13 mouse cellular contexts compared by ENCODE assay signal in the genomic region with DNA sequence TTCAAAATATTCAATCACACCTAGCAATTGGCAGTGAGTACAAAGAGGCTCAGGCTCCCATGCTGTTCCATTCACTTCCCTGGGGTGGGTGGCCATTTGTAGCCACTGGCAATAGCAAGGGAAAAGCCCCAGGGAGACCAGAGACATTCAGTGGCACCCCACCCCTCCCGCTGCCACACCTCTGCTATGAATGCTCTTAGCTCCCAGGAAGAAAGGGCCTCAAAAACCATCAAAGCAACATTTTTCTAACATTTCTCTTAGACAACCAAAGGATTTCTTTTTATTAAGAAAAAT.
DNase-seq lines count a peak whose midpoint lies in the region; ATAC-seq and TF ChIP-seq lines count a peak whose summit lies in the region.
"Had no signal": no experiment of that assay in that cellular context is flagged by ENCODE, and none has a peak within 500 bp of the region (broad histone marks: within the 10 kb centered on the region; RNA-seq: fewer than 3 reads in every experiment).

No protein-coding gene starts in this region.

- no peak for DNase-seq in kidney, postnatal 10 days
- no peak for DNase-seq in hindbrain, postnatal 0 days (ENCODE audit: low spot score)
- DNase-seq in lung, postnatal 4 days, result no peak
- DNase-seq in kidney, adult 9 months, result no peak
- DNase-seq: kidney, adult 2 months; lung, embryonic 14.5 days; right cerebral cortex, postnatal 25 days; thymus, postnatal 4 days had no signal

- H3K27ac ChIP-seq in kidney, embryonic 15.5 days, result peak overlapping the region; percentile 66; the same call in 1 of the 2 replicates
- H3K27ac ChIP-seq in forebrain, embryonic 13.5 days, result peak overlapping the region; percentile 65; the same call in 1 of the 2 replicates
- H3K27ac ChIP-seq in hindbrain, postnatal 0 days, result 0 out of 2 replicates have a peak overlapping the region, but pooled peaks have one; percentile 11
- peak overlapping the region; percentile 74 for H3K27ac ChIP-seq in neural tube, embryonic 13.5 days (replicated peaks)
- H3K27ac ChIP-seq: left cerebral cortex, adult 2 months had no signal

- no peak overlapping the region for H3K9ac ChIP-seq in kidney, embryonic 15.5 days
- H3K9ac ChIP-seq in forebrain, embryonic 13.5 days, result no peak overlapping the region
- no peak overlapping the region for H3K9ac ChIP-seq in hindbrain, postnatal 0 days (replicated peaks; ENCODE audit: low read length)
- no peak overlapping the region for H3K9ac ChIP-seq in neural tube, embryonic 13.5 days
- H3K9ac ChIP-seq: lung, embryonic 14.5 days had no signal

- peaks cover 10% of the 10 kb centered on the region; the same call in 1 of the 2 replicates for H3K4me1 ChIP-seq in kidney, embryonic 15.5 days
- peaks cover 20% of the 10 kb centered on the region for H3K4me1 ChIP-seq in forebrain, embryonic 13.5 days
- no peaks in the 10 kb centered on the region for H3K4me1 ChIP-seq in hindbrain, postnatal 0 days (ENCODE audit: insufficient read depth, low read length)
- H3K4me1 ChIP-seq in neural tube, embryonic 13.5 days (replicated peaks), result peaks cover 20% of the 10 kb centered on the region

- H3K4me3 ChIP-seq in kidney, embryonic 15.5 days (replicated peaks), result no peak overlapping the region
- H3K4me3 ChIP-seq in forebrain, embryonic 13.5 days, result no peak overlapping the region
- H3K4me3 ChIP-seq in hindbrain, postnatal 0 days (ENCODE audit: low read length), result no peak overlapping the region
- no peak overlapping the region for H3K4me3 ChIP-seq in neural tube, embryonic 13.5 days
- H3K4me3 ChIP-seq: left cerebral cortex, adult 2 months had no signal

- ATAC-seq in kidney, embryonic 15.5 days (replicated peaks; ENCODE audit: low FRiP score), result no peak
- ATAC-seq in forebrain, embryonic 13.5 days, result peak; percentile 58; the same call in 1 of the 2 replicates
- ATAC-seq in hindbrain, postnatal 0 days, result no peak
- no peak for ATAC-seq in neural tube, embryonic 13.5 days (ENCODE audit: low read depth)
- ATAC-seq in erythroblast, adult 5-6 weeks (replicated peaks; ENCODE audit: low FRiP score, poor library complexity, severe bottlenecking), result no peak

- H3K4me2 ChIP-seq in kidney, embryonic 15.5 days, result no peak overlapping the region
- H3K4me2 ChIP-seq in forebrain, embryonic 13.5 days, result no peak overlapping the region
- H3K4me2 ChIP-seq in hindbrain, postnatal 0 days (ENCODE audit: low read depth, low read length), result no peak overlapping the region
- H3K4me2 ChIP-seq in neural tube, embryonic 13.5 days, result no peak overlapping the region
- H3K4me2 ChIP-seq: lung, embryonic 14.5 days had no signal

- no peaks in the 10 kb centered on the region for H3K36me3 ChIP-seq in kidney, embryonic 15.5 days
- H3K36me3 ChIP-seq in forebrain, embryonic 13.5 days (ENCODE audit: poor library complexity, severe bottlenecking), result no peaks in the 10 kb centered on the region
- no peaks in the 10 kb centered on the region for H3K36me3 ChIP-seq in hindbrain, postnatal 0 days (ENCODE audit: insufficient read depth, low read length)
- no peaks in the 10 kb centered on the region for H3K36me3 ChIP-seq in neural tube, embryonic 13.5 days

- H3K27me3 ChIP-seq in kidney, embryonic 15.5 days, result no peaks in the 10 kb centered on the region
- no peaks in the 10 kb centered on the region for H3K27me3 ChIP-seq in forebrain, embryonic 13.5 days
- no peaks in the 10 kb centered on the region for H3K27me3 ChIP-seq in hindbrain, postnatal 0 days (ENCODE audit: insufficient read depth, low read length)
- no peaks in the 10 kb centered on the region for H3K27me3 ChIP-seq in neural tube, embryonic 13.5 days

- 83% methylated on average over 1 of the region's 1 CpGs for WGBS in kidney, embryonic 15.5 days
- WGBS in forebrain, embryonic 13.5 days, result 4% methylated on average over 1 of the region's 1 CpGs
- 35% methylated on average over 1 of the region's 1 CpGs for WGBS in hindbrain, postnatal 0 days
- 11% methylated on average over 1 of the region's 1 CpGs for WGBS in neural tube, embryonic 13.5 days

- no peaks in the 10 kb centered on the region for H3K9me3 ChIP-seq in kidney, embryonic 15.5 days (replicated peaks)
- H3K9me3 ChIP-seq in forebrain, embryonic 13.5 days (replicated peaks), result no peaks in the 10 kb centered on the region
- no peaks in the 10 kb centered on the region for H3K9me3 ChIP-seq in hindbrain, postnatal 0 days (ENCODE audit: low read length)
- H3K9me3 ChIP-seq in neural tube, embryonic 13.5 days, result no peaks in the 10 kb centered on the region

- no peak for TF ChIP-seq CTCF in hindbrain, postnatal 0 days (IDR thresholded peaks at IDR 0.05; ENCODE audit: low read depth)

Comparison
In these comparisons a context has a peak if more than half of its experiments do, and no peak if none do; other contexts are left out.
1. H3K27ac ChIP-seq: peak in every context shown above with its lines; median percentile 74 in neural tube, embryonic 13.5 days; 66 in kidney, embryonic 15.5 days; 65 in forebrain, embryonic 13.5 days; 11 in hindbrain, postnatal 0 days.